Comparison of ENCODE assay signal across 8 mouse cellular contexts in genomic region chr7:7121602-7121980, GRCm38 (mm10). TPM values are rescaled to one million over a fixed set of nuclear protein-coding genes. Genes with fewer than 3 reads are reported as not detected.
DNase-seq lines count a peak whose midpoint lies in the region; ATAC-seq and TF ChIP-seq lines count a peak whose summit lies in the region.

No protein-coding gene starts in this region.

- no peaks in the 10 kb centered on the region for H3K9me3 ChIP-seq in lung, embryonic 14.5 days (ENCODE audit: low read depth, low read length)
- H3K9me3 ChIP-seq in forebrain, embryonic 10.5 days: no peaks in the 10 kb centered on the region
- no peaks in the 10 kb centered on the region for H3K9me3 ChIP-seq in limb, embryonic 12.5 days
- no peaks in the 10 kb centered on the region for H3K9me3 ChIP-seq in neural tube, embryonic 15.5 days (replicated peaks)

- no peak for TF ChIP-seq CTCF in lung, embryonic 14.5 days (IDR thresholded peaks at IDR 0.05; ENCODE audit: low read depth)

- DNase-seq in lung, embryonic 14.5 days: no peak
- no peak for DNase-seq in lung, postnatal 36 days
- DNase-seq in forebrain, embryonic 10.5 days (ENCODE audit: extremely low spot score, low spot score): no peak
- no peak for DNase-seq in embryo, embryonic 10 days (ENCODE audit: low spot score)
- no peak for DNase-seq in gastrocnemius, adult 18-20 months (ENCODE audit: low spot score)

- H3K27me3 ChIP-seq in lung, embryonic 14.5 days (ENCODE audit: insufficient read depth, low read length): no peaks in the 10 kb centered on the region
- H3K27me3 ChIP-seq in forebrain, embryonic 10.5 days (ENCODE audit: poor library complexity, severe bottlenecking): no peaks in the 10 kb centered on the region
- no peaks in the 10 kb centered on the region for H3K27me3 ChIP-seq in limb, embryonic 12.5 days
- H3K27me3 ChIP-seq in neural tube, embryonic 15.5 days (replicated peaks): no peaks in the 10 kb centered on the region

- ATAC-seq in lung, embryonic 14.5 days (ENCODE audit: insufficient read depth): no peak
- peak; percentile 14; the same call in 1 of the 2 replicates for ATAC-seq in limb, embryonic 12.5 days (ENCODE audit: insufficient number of reproducible peaks, insufficient read depth, low FRiP score, low TSS enrichment, low read depth)
- ATAC-seq in neural tube, embryonic 15.5 days (ENCODE audit: low FRiP score): peak; percentile 52; the same call in 1 of the 2 replicates
- no peak for ATAC-seq in granulocyte monocyte progenitor cell, adult 5-6 weeks (replicated peaks; ENCODE audit: poor library complexity, severe bottlenecking)

- 0 out of 2 replicates have a peak, but pooled peaks cover 3% of the 10 kb centered on the region for H3K4me1 ChIP-seq in lung, embryonic 14.5 days (ENCODE audit: insufficient read depth)
- H3K4me1 ChIP-seq in forebrain, embryonic 10.5 days: peaks cover 10% of the 10 kb centered on the region
- no peaks in the 10 kb centered on the region for H3K4me1 ChIP-seq in limb, embryonic 12.5 days (replicated peaks)
- peaks cover 17% of the 10 kb centered on the region for H3K4me1 ChIP-seq in neural tube, embryonic 15.5 days

- peak overlapping the region; percentile 67 for H3K4me2 ChIP-seq in lung, embryonic 14.5 days
- peak overlapping the region; percentile 62 for H3K4me2 ChIP-seq in limb, embryonic 12.5 days
- H3K4me2 ChIP-seq in neural tube, embryonic 15.5 days: peak overlapping the region; percentile 70

- WGBS in lung, embryonic 14.5 days: 45% methylated on average over 6 of the region's 6 CpGs
- 53% methylated on average over 6 of the region's 6 CpGs for WGBS in forebrain, embryonic 10.5 days
- 52% methylated on average over 6 of the region's 6 CpGs for WGBS in limb, embryonic 12.5 days
- WGBS in neural tube, embryonic 15.5 days: 54% methylated on average over 6 of the region's 6 CpGs

- peaks cover 5% of the 10 kb centered on the region; the same call in 1 of the 2 replicates for H3K36me3 ChIP-seq in lung, embryonic 14.5 days (ENCODE audit: insufficient read depth)
- H3K36me3 ChIP-seq in forebrain, embryonic 10.5 days (replicated peaks): peaks cover 26% of the 10 kb centered on the region
- peaks cover 25% of the 10 kb centered on the region for H3K36me3 ChIP-seq in limb, embryonic 12.5 days
- H3K36me3 ChIP-seq in neural tube, embryonic 15.5 days: peaks cover 24% of the 10 kb centered on the region

- no peak overlapping the region; the same call in 1 of the 2 replicates for H3K9ac ChIP-seq in lung, embryonic 14.5 days
- H3K9ac ChIP-seq in limb, embryonic 12.5 days (replicated peaks): no peak overlapping the region
- H3K9ac ChIP-seq in neural tube, embryonic 15.5 days (replicated peaks): peak overlapping the region; percentile 70

- H3K4me3 ChIP-seq in lung, embryonic 14.5 days (ENCODE audit: low read depth, low read length): peak overlapping the region; percentile 64
- H3K4me3 ChIP-seq in forebrain, embryonic 10.5 days: peak overlapping the region; percentile 64
- peak overlapping the region; percentile 59 for H3K4me3 ChIP-seq in limb, embryonic 12.5 days (replicated peaks)
- H3K4me3 ChIP-seq in neural tube, embryonic 15.5 days (replicated peaks): peak overlapping the region; percentile 65

- no peak overlapping the region for H3K27ac ChIP-seq in lung, embryonic 14.5 days (ENCODE audit: low read depth)
- no peak overlapping the region for H3K27ac ChIP-seq in forebrain, embryonic 10.5 days
- no peak overlapping the region for H3K27ac ChIP-seq in limb, embryonic 12.5 days
- H3K27ac ChIP-seq in neural tube, embryonic 15.5 days (replicated peaks): no peak overlapping the region; the same call in 1 of the 2 replicates

RNA-seq across cellular contexts. Expression of gene Zfp954, which starts 0.3 kb away (rescaled TPM):
- polyA plus RNA-seq in lung, embryonic 14.5 days (2014; fragmentation: Nextera tagmentation; extraction: Ambion mirVana): 10.5 and 13.2 TPM in 2 replicates
- 13.8 and 14.4 TPM in 2 replicates for polyA plus RNA-seq in forebrain, embryonic 10.5 days (2016; fragmentation: Nextera tagmentation; extraction: Ambion mirVana)
- polyA plus RNA-seq in limb, embryonic 12.5 days (2016; fragmentation: Nextera tagmentation; extraction: Ambion mirVana): 13.3 and 14.8 TPM in 2 replicates
- polyA plus RNA-seq in neural tube, embryonic 15.5 days (2015; fragmentation: Nextera tagmentation; extraction: Ambion mirVana): 18.5 and 20.2 TPM in 2 replicates
- total RNA-seq in granulocyte monocyte progenitor cell, adult 5-6 weeks (2014; fragmentation: Nextera tagmentation): 10.7 and 15.9 TPM in 2 replicates
- 19.2 and 22.1 TPM in 2 replicates for total RNA-seq in granulocyte monocyte progenitor cell, adult 5-6 weeks (2017)
- total RNA-seq in gastrocnemius, adult 18-20 months (2021): 1 to 10 TPM; 3.5 to 4.2 TPM

RNA-seq across cellular contexts. Expression of gene Zfp773, which starts 15.0 kb away (rescaled TPM):
- polyA plus RNA-seq in lung, embryonic 14.5 days (2014; fragmentation: Nextera tagmentation; extraction: Ambion mirVana): 1.4 and 1.5 TPM in 2 replicates
- polyA plus RNA-seq in forebrain, embryonic 10.5 days (2016; fragmentation: Nextera tagmentation; extraction: Ambion mirVana): 4.4 and 5.4 TPM in 2 replicates
- 3.7 and 4.3 TPM in 2 replicates for polyA plus RNA-seq in limb, embryonic 12.5 days (2016; fragmentation: Nextera tagmentation; extraction: Ambion mirVana)
- polyA plus RNA-seq in neural tube, embryonic 15.5 days (2015; fragmentation: Nextera tagmentation; extraction: Ambion mirVana): 12.4 and 12.8 TPM in 2 replicates
- 0.51 and 1.4 TPM in 2 replicates for total RNA-seq in granulocyte monocyte progenitor cell, adult 5-6 weeks (2014; fragmentation: Nextera tagmentation)
- total RNA-seq in granulocyte monocyte progenitor cell, adult 5-6 weeks (2017): 3.7 and 3.8 TPM in 2 replicates
- total RNA-seq in gastrocnemius, adult 18-20 months (2021): 1 to 10 TPM; 1.2 to 1.3 TPM

RNA-seq across cellular contexts. Expression of gene Zfp418, which starts 49.5 kb away (rescaled TPM):
- 3.1 and 3.2 TPM in 2 replicates for polyA plus RNA-seq in lung, embryonic 14.5 days (2014; fragmentation: Nextera tagmentation; extraction: Ambion mirVana)
- 2.4 and 2.6 TPM in 2 replicates for polyA plus RNA-seq in forebrain, embryonic 10.5 days (2016; fragmentation: Nextera tagmentation; extraction: Ambion mirVana)
- 2.7 and 3.6 TPM in 2 replicates for polyA plus RNA-seq in limb, embryonic 12.5 days (2016; fragmentation: Nextera tagmentation; extraction: Ambion mirVana)
- 2.7 and 3.0 TPM in 2 replicates for polyA plus RNA-seq in neural tube, embryonic 15.5 days (2015; fragmentation: Nextera tagmentation; extraction: Ambion mirVana)
- total RNA-seq in granulocyte monocyte progenitor cell, adult 5-6 weeks (2014; fragmentation: Nextera tagmentation): 0.77 and 5.0 TPM in 2 replicates
- 2.5 and 2.9 TPM in 2 replicates for total RNA-seq in granulocyte monocyte progenitor cell, adult 5-6 weeks (2017)
- total RNA-seq in gastrocnemius, adult 18-20 months (2021): 1 to 10 TPM; 1.9 to 2.2 TPM

Comparison
In these comparisons a context has a peak if more than half of its experiments do, and no peak if none do; other contexts are left out.
1. ATAC-seq: peak in limb, embryonic 12.5 days (single experiment) and neural tube, embryonic 15.5 days (single experiment); none in lung, embryonic 14.5 days (single experiment) and granulocyte monocyte progenitor cell, adult 5-6 weeks (single experiment).
2. Peak in every context shown above with its lines, with median percentiles within 50 percentile points of each other: H3K4me2 ChIP-seq and H3K4me3 ChIP-seq.